Mouse (Mus musculus) brain, embryonic 14.5 days (tissue): Measurements from ENCODE around the gene Gbf1. TPM values are rescaled to one million over a fixed set of nuclear protein-coding genes. Genes with fewer than 3 reads are reported as not detected.
"Not testable (repeated sequence)": the region's sequence is repeated elsewhere in the genome, so short reads cannot be mapped to it uniquely, and the experiment has no call there.

Experiments
- DNase-seq: peaks from one replicate; pipeline ENCODE4 v3.0.0-alpha.2; 2011; ENCODE audit warnings: low read depth
- CTCF ChIP-seq: fragments of 200-500 bp; IDR thresholded peaks from 2 replicates; pipeline ENCODE4 v1.5.1; 2012; ENCODE audit warnings: inconsistent platforms, mild to moderate bottlenecking, moderate library complexity, borderline replicate concordance; ENCODE audit not compliant: insufficient read depth, insufficient read length; ENCODE audit errors: extremely low read depth
- POLR2A ChIP-seq: fragments of 200-500 bp; IDR thresholded peaks from 2 replicates; pipeline ENCODE4 v1.6.1; 2012; ENCODE audit warnings: mild to moderate bottlenecking, inconsistent platforms, borderline replicate concordance; ENCODE audit not compliant: poor library complexity, insufficient read depth, insufficient read length, severe bottlenecking; ENCODE audit errors: extremely low read depth
- polyA plus RNA-seq: library from polyadenylated mRNA; depleted of rRNA; stranded (reverse); fragments of >200 nt; gene quantifications from 2 replicates; pipeline ENCODE4 v1.2.3, GENCODE M21; 2012

Gene Gbf1
- polyA plus RNA-seq, 1 experiment = 106 TPM

DNA sequence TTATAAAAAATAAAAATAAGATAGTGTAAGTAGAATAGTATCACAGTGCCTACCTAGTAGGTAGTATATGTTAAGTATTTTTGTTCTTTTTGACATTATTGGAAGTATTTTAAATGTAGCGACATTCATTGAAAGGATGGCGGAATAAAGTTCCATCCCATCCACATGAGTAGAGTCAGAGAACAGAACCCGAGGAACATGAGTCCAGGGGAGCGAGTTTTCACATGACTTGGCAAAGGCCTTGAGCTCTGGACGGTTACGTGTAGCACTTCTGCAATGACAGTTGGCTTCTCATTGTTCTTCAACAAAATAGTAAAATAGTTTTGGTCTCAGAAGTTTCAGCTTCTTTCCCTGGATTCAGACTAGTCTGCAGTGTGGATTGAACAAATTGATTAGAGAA lies 51.9 kb downstream of the Gbf1 start:
- no peak for TF ChIP-seq CTCF
- TF ChIP-seq POLR2A = no peak
- no peak for DNase-seq

- no peak for DNase-seq
- no peak for TF ChIP-seq POLR2A
- TF ChIP-seq CTCF = no peak
Measured at GRCm38 (mm10) chr19:46205680-46206079, 53.4 kb downstream of the Gbf1 start.

GRCm38 (mm10) chr19:46210951-46211350 lies 58.6 kb downstream of the Gbf1 start:
- DNase-seq = no peak
- TF ChIP-seq CTCF = no peak
- no peak for TF ChIP-seq POLR2A

DNA sequence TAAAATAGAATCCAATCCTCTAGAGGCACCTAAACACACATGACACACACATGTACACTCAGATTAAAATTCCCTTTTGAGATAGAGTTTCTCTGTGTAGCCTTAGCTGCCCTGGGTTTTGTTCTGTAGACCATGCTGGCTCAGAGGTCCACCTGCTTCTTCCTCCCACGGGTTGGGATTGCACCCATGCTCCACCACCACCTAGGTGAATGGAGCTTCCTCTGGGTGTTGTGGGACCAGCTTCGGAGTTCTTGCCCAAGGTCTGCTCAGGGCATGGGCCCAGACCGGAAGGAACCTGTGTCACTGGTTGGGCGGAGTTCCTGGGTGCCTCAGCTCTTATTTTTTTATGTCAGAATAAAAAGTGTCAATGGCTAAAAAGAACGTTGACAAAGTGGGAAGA lies 62.2 kb downstream of the Gbf1 start:
- no peak for TF ChIP-seq CTCF
- no peak for TF ChIP-seq POLR2A
- DNase-seq = no peak

- TF ChIP-seq POLR2A (no peak), CTCF (no peak)
- peak; percentile 23 for DNase-seq
Measured at GRCm38 (mm10) chr19:46215401-46215800, 63.1 kb downstream of the Gbf1 start.

- TF ChIP-seq POLR2A = no peak
- no peak for TF ChIP-seq CTCF
- DNase-seq = no peak
Measured at GRCm38 (mm10) chr19:46216716-46217115, 64.4 kb downstream of the Gbf1 start.

DNA sequence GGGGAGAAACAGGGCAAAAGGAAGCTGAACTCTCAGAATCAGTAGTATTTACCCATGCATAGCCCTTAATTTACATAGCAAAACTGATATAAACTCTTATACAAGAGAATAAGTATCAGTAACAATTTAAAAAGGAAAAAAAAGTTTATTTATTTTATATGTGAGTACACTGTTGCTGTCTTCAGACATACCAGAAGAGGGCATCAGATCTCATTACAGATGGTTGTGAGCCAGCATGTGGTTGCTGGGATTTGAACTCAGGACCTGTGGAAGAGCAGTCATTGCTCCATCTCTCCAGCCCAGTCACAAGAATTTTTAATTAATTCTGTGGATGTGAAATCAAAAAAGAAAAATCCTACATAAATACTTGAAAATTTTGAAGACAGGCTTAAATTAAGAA lies 65.0 kb downstream of the Gbf1 start:
- not testable (repeated sequence) for DNase-seq

- DNase-seq = peak; percentile 43
- TF ChIP-seq POLR2A (no peak), CTCF (no peak)
Measured at GRCm38 (mm10) chr19:46220116-46220515, 67.8 kb downstream of the Gbf1 start.

- no peak for DNase-seq
- TF ChIP-seq CTCF (no peak), POLR2A (no peak)
Measured at GRCm38 (mm10) chr19:46223118-46223517, 70.8 kb downstream of the Gbf1 start.

DNA sequence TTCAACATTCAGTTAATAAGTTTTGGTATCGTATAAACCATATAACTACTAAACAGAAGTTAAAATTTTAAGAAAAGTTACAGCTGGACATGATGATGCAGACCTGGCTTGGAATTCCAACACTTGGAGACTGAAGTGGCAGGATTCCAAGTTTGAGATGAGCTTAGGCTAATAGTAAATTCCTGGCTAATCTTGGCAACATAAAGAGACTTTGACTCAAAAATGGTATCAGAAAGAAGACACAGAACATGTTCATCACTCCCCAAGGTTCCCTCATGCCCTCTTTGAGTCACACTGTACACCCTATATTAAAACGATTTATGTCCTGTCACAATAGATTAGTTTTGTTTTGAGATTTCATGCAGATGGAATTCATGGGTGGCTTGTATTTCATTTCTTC lies 72.6 kb downstream of the Gbf1 start:
- TF ChIP-seq POLR2A = no peak
- TF ChIP-seq CTCF = no peak
- DNase-seq = no peak

DNA sequence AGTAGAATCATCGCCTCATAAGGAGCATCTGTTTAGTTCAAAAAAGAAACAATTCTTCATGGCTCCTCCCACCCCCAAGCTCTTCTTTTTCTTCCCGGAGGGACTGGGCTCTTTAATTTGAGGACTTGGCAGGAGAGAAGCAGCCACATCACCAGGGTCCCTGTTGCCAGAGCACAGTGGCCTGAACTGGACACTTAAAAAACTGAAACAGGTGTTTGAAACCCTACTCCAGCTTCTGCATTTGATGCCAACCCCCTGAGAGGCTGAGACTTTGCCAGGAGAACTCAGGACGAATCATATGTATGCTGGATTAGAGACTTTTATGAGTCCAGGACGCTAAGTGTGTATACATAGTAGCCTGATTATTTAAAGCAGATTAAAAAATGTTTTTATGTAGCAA lies 73.2 kb downstream of the Gbf1 start:
- DNase-seq = peak; percentile 34
- no peak for TF ChIP-seq CTCF
- TF ChIP-seq POLR2A = no peak

DNA sequence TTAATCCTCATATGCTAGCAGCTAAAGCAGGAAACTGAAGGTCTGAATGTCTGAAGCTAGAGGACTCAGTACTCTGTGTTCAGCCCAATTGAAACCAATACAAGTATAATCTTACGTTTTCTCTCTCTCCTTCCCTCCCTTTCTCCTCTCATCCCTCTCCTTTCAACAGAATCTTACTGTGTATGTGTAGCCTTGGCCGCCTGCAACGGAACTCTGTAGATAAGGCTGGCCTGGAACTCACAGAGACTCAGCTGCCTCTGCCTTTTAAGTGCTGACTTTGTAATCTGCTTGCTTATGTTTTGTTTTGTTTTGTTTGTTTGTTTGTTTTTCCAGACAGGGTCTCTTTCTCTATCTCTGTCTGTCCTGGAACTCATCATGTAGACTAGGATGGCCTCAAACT lies 74.0 kb downstream of the Gbf1 start:
- DNase-seq = no peak
- no peak for TF ChIP-seq CTCF

- TF ChIP-seq POLR2A (no peak), CTCF (no peak)
- DNase-seq = no peak
Measured at GRCm38 (mm10) chr19:46227300-46227699, 75.0 kb downstream of the Gbf1 start.
